Mouse (Mus musculus): Measurements from ENCODE around the gene Spz1. TPM values are rescaled to one million over a fixed set of nuclear protein-coding genes. Genes with fewer than 3 reads are reported as not detected.

Gene Spz1
- polyA plus RNA-seq, 1 experiment from 2014 or later, result not detected

- H3K9me3 ChIP-seq (ENCODE audit: control insufficient read depth, low read length), result no peaks in the 10 kb centered on the region
- H3K27me3 ChIP-seq (ENCODE audit: control insufficient read depth, insufficient read depth, low read depth, low read length), result no peaks in the 10 kb centered on the region
- H3K4me2 ChIP-seq (ENCODE audit: low read depth, low read length), result no peak overlapping the region
- H3K9ac ChIP-seq (ENCODE audit: low read length), result no peak overlapping the region
- H3K4me3 ChIP-seq (ENCODE audit: low read length), result no peak overlapping the region
- H3K4me1 ChIP-seq (replicated peaks; ENCODE audit: control insufficient read depth, insufficient read depth, low read length), result no peaks in the 10 kb centered on the region
- H3K36me3 ChIP-seq (ENCODE audit: control insufficient read depth, insufficient read depth, low read length), result no peaks in the 10 kb centered on the region
- no peak for ATAC-seq (ENCODE audit: low read depth)
- WGBS, result 50% methylated on average over 4 of the region's 4 CpGs
- no peak overlapping the region for H3K27ac ChIP-seq (ENCODE audit: low read length)
Observed at GRCm38 (mm10) chr13:92539126-92539525, 36.8 kb downstream of the Spz1 start.

GRCm38 (mm10) chr13:92533801-92534200 is 42.2 kb downstream of the Spz1 start:
- Histone ChIP-seq H3K36me3 (ENCODE audit: control insufficient read depth, insufficient read depth, low read length) (no peaks in the 10 kb centered on the region), H3K4me1 (replicated peaks; ENCODE audit: control insufficient read depth, insufficient read depth, low read length) (peaks cover 4% of the 10 kb centered on the region), H3K4me3 (ENCODE audit: low read length) (no peak overlapping the region), H3K27me3 (ENCODE audit: control insufficient read depth, insufficient read depth, low read depth, low read length) (no peaks in the 10 kb centered on the region), H3K27ac (ENCODE audit: low read length) (no peak overlapping the region), H3K4me2 (ENCODE audit: low read depth, low read length) (no peak overlapping the region), H3K9me3 (ENCODE audit: control insufficient read depth, low read length) (no peaks in the 10 kb centered on the region), H3K9ac (ENCODE audit: low read length) (no peak overlapping the region)
- ATAC-seq (ENCODE audit: low read depth), result no peak
- 24% methylated on average over 2 of the region's 2 CpGs for WGBS

GRCm38 (mm10) chr13:92532216-92532615 is 43.8 kb downstream of the Spz1 start:
- H3K9me3 ChIP-seq (ENCODE audit: control insufficient read depth, low read length), result no peaks in the 10 kb centered on the region
- no peak overlapping the region for H3K9ac ChIP-seq (ENCODE audit: low read length)
- H3K27me3 ChIP-seq (ENCODE audit: control insufficient read depth, insufficient read depth, low read depth, low read length), result no peaks in the 10 kb centered on the region
- WGBS, result 79% methylated on average over 2 of the region's 2 CpGs
- no peak overlapping the region for H3K4me2 ChIP-seq (ENCODE audit: low read depth, low read length)
- no peaks in the 10 kb centered on the region for H3K36me3 ChIP-seq (ENCODE audit: control insufficient read depth, insufficient read depth, low read length)
- H3K4me3 ChIP-seq (ENCODE audit: low read length), result no peak overlapping the region
- H3K27ac ChIP-seq (ENCODE audit: low read length), result no peak overlapping the region
- ATAC-seq (ENCODE audit: low read depth), result no peak
- peaks cover 4% of the 10 kb centered on the region for H3K4me1 ChIP-seq (replicated peaks; ENCODE audit: control insufficient read depth, insufficient read depth, low read length)

GRCm38 (mm10) chr13:92531237-92531636 is 44.7 kb downstream of the Spz1 start:
- H3K4me2 ChIP-seq (ENCODE audit: low read depth, low read length), result peak overlapping the region; percentile 78
- H3K27me3 ChIP-seq (ENCODE audit: control insufficient read depth, insufficient read depth, low read depth, low read length), result no peaks in the 10 kb centered on the region
- H3K4me1 ChIP-seq (replicated peaks; ENCODE audit: control insufficient read depth, insufficient read depth, low read length), result peaks cover 4% of the 10 kb centered on the region
- no peaks in the 10 kb centered on the region for H3K9me3 ChIP-seq (ENCODE audit: control insufficient read depth, low read length)
- WGBS, result 3% methylated on average over 15 of the region's 15 CpGs
- H3K36me3 ChIP-seq (ENCODE audit: control insufficient read depth, insufficient read depth, low read length), result no peaks in the 10 kb centered on the region
- H3K9ac ChIP-seq (ENCODE audit: low read length), result peak overlapping the region; percentile 89
- peak overlapping the region; percentile 96 for H3K27ac ChIP-seq (ENCODE audit: low read length)
- ATAC-seq (ENCODE audit: low read depth), result peak; percentile 3; the same call in 1 of the 2 replicates
- H3K4me3 ChIP-seq (ENCODE audit: low read length), result peak overlapping the region; percentile 83

GRCm38 (mm10) chr13:92530721-92531211 is 45.2 kb downstream of the Spz1 start, which contains the start of gene Zfyve16:
Gene Zfyve16, minus strand, starts transcription at chr13:92530868.
- Histone ChIP-seq H3K4me2 (ENCODE audit: low read depth, low read length) (peak within 1 kb of the TSS; percentile 78), H3K36me3 (ENCODE audit: control insufficient read depth, insufficient read depth, low read length) (no peaks in the 10 kb centered on the region), H3K9ac (ENCODE audit: low read length) (peak within 1 kb of the TSS; percentile 89), H3K4me3 (ENCODE audit: low read length) (peak within 1 kb of the TSS; percentile 83), H3K27ac (ENCODE audit: low read length) (peak within 1 kb of the TSS; percentile 96), H3K4me1 (replicated peaks; ENCODE audit: control insufficient read depth, insufficient read depth, low read length) (peaks cover 4% of the 10 kb centered on the region), H3K9me3 (ENCODE audit: control insufficient read depth, low read length) (no peaks in the 10 kb centered on the region), H3K27me3 (ENCODE audit: control insufficient read depth, insufficient read depth, low read depth, low read length) (no peaks in the 10 kb centered on the region)
- under 1% methylated on average over 44 of the region's 46 CpGs for WGBS
- ATAC-seq (ENCODE audit: low read depth), result peak; percentile 97

- Histone ChIP-seq H3K9ac (ENCODE audit: low read length) (peak overlapping the region; percentile 89), H3K4me2 (ENCODE audit: low read depth, low read length) (peak overlapping the region; percentile 78), H3K4me1 (replicated peaks; ENCODE audit: control insufficient read depth, insufficient read depth, low read length) (peaks cover 4% of the 10 kb centered on the region), H3K27me3 (ENCODE audit: control insufficient read depth, insufficient read depth, low read depth, low read length) (no peaks in the 10 kb centered on the region), H3K27ac (ENCODE audit: low read length) (peak overlapping the region; percentile 96), H3K9me3 (ENCODE audit: control insufficient read depth, low read length) (no peaks in the 10 kb centered on the region), H3K36me3 (ENCODE audit: control insufficient read depth, insufficient read depth, low read length) (no peaks in the 10 kb centered on the region), H3K4me3 (ENCODE audit: low read length) (peak overlapping the region; percentile 83)
- peak; percentile 95 for ATAC-seq (ENCODE audit: low read depth)
- 3% methylated on average over 34 of the region's 47 CpGs for WGBS
Observed at GRCm38 (mm10) chr13:92529828-92530720, 45.9 kb downstream of the Spz1 start.

Other genes starting within 250 kb of the Spz1 start
- 17.0 TPM in 2 replicates for gene Dhfr, start 221.4 kb downstream of the Spz1 start, polyA plus RNA-seq (2015; fragmentation: Nextera tagmentation; extraction: Ambion mirVana)
- gene Msh3, start 221.2 kb downstream of the Spz1 start, polyA plus RNA-seq (2015; fragmentation: Nextera tagmentation; extraction: Ambion mirVana), result 24.8 and 24.9 TPM in 2 replicates
- 0.98 and 1.0 TPM in 2 replicates for gene Ankrd34b, start 150.3 kb downstream of the Spz1 start, polyA plus RNA-seq (2015; fragmentation: Nextera tagmentation; extraction: Ambion mirVana)
- not detected in 2 replicates for gene Fam151b, start 92.2 kb downstream of the Spz1 start, polyA plus RNA-seq (2015; fragmentation: Nextera tagmentation; extraction: Ambion mirVana)
- gene Zfyve16, start 45.3 kb downstream of the Spz1 start, polyA plus RNA-seq (2015; fragmentation: Nextera tagmentation; extraction: Ambion mirVana), result 10.5 and 11.5 TPM in 2 replicates
- 33.2 and 34.2 TPM in 2 replicates for gene Serinc5, start 34.9 kb upstream of the Spz1 start, polyA plus RNA-seq (2015; fragmentation: Nextera tagmentation; extraction: Ambion mirVana)
- 3.0 and 4.4 TPM in 2 replicates for gene Thbs4, start 218.6 kb upstream of the Spz1 start, polyA plus RNA-seq (2015; fragmentation: Nextera tagmentation; extraction: Ambion mirVana)